Mouse (Mus musculus) heart, embryonic 14.5 days (tissue): ENCODE data around the gene Bmpr1a. TPM values are rescaled to one million over a fixed set of nuclear protein-coding genes. Genes with fewer than 3 reads are reported as not detected.

Experiments
- ATAC-seq: fragments of 200-750 bp; cut with Nextera tagmentation; 2 replicates; pipeline ENCODE4 v1.8.0; 2017; ENCODE audit warnings: low read depth, moderate TSS enrichment; ENCODE audit not compliant: insufficient number of reproducible peaks, insufficient read depth, low FRiP score
- H3K27ac ChIP-seq, 2 experiments: fragments of 200-500 bp in 1 of 2; fragments of 300-500 bp in 1 of 2; sonication (generic) in 1 of 2; replicated peaks in 1 of 2; 2 replicates each; pipeline ENCODE4 v1.5.1; 2012 to 2014; ENCODE audit warnings: low read depth in 2 of 2, low read length in 2 of 2, control low read depth in 1 of 2, mild to moderate bottlenecking in 1 of 2, mixed read lengths in 1 of 2; ENCODE audit not compliant: control insufficient read depth in 1 of 2, insufficient read depth in 1 of 2
- H3K27me3 ChIP-seq: fragments of 300-500 bp; sonication (generic); 2 replicates; pipeline ENCODE4 v1.6.1; 2014; ENCODE audit warnings: mild to moderate bottlenecking, low read length, control low read depth; ENCODE audit not compliant: control insufficient read depth, insufficient read depth
- H3K36me3 ChIP-seq: fragments of 300-500 bp; sonication (generic); 2 replicates; pipeline ENCODE4 v1.6.1; 2014; ENCODE audit warnings: mild to moderate bottlenecking, control low read depth, low read length, mixed read lengths; ENCODE audit not compliant: control insufficient read depth, insufficient read depth
- H3K4me1 ChIP-seq, 2 experiments: fragments of 200-500 bp in 1 of 2; fragments of 300-500 bp in 1 of 2; sonication (generic) in 1 of 2; 2 replicates each; pipeline ENCODE4 v1.6.1; 2012 to 2014; ENCODE audit warnings: low read length in 2 of 2, control low read depth in 1 of 2, mixed read lengths in 1 of 2; ENCODE audit not compliant: control insufficient read depth in 2 of 2, insufficient read depth in 2 of 2
- H3K4me2 ChIP-seq: fragments of 300-500 bp; sonication (generic); 2 replicates; pipeline ENCODE4 v1.6.1; 2014; ENCODE audit warnings: mild to moderate bottlenecking, low read length
- H3K4me3 ChIP-seq, 2 experiments: fragments of 200-500 bp in 1 of 2; fragments of 300-500 bp in 1 of 2; sonication (generic) in 1 of 2; 2 replicates each; pipeline ENCODE4 v1.5.1; 2012 to 2014; ENCODE audit warnings: low read length in 2 of 2, mild to moderate bottlenecking in 2 of 2, control low read depth in 1 of 2, low read depth in 1 of 2, moderate library complexity in 1 of 2; ENCODE audit not compliant: control insufficient read depth in 1 of 2, insufficient read depth in 1 of 2
- H3K9ac ChIP-seq: fragments of 300-500 bp; sonication (generic); 2 replicates; pipeline ENCODE4 v1.6.1; 2014; ENCODE audit warnings: mild to moderate bottlenecking, low read length
- H3K9me3 ChIP-seq: fragments of 300-500 bp; sonication (generic); 2 replicates; pipeline ENCODE4 v1.6.1; 2016; ENCODE audit warnings: low read length, control low read depth; ENCODE audit not compliant: control insufficient read depth
- WGBS: fragments of 180-500 bp; shearing (Covaris S2); extraction: QIAGEN DNeasy Blood & Tissue Kit; methylation state at CpG from one replicate; pipeline ENCODE4 v1.1.7; 2014; 5-methylcytosine and 5-hydroxymethylcytosine counted together
- polyA plus RNA-seq: library from polyadenylated mRNA; unstranded; fragments of >200 nt; fragmentation: Nextera tagmentation; extraction: Ambion mirVana; gene quantifications from 2 replicates; pipeline ENCODE4 v1.2.1, GENCODE M21; 2014

Gene Bmpr1a
- polyA plus RNA-seq, 1 experiment from 2014 or later = 49.0 TPM

DNA sequence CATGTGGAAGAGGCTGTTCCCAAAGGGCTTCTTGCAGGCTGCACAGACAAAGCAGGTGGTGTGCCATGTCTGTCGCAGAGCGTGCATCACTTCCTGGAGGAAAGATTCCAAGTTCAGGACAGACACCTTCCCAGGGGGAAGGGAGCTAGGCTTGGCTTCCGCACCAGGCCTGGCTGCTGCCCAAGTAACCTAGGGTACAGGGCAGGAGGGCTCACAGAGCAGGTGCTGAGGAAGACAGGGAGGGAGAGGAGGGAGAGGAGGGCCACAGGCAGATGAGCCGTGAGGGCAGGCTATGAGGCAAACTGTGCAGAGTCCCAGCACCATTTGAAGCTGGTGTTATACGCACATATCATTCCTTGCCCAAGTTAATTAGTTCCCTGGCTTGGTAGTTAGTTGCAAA, 38.8 kb upstream of the Bmpr1a start:
- Histone ChIP-seq H3K27me3 (peaks cover 4% of the 10 kb centered on the region; the same call in 1 of the 2 replicates), H3K27ac (no peak overlapping the region), H3K4me2 (no peak overlapping the region), H3K4me1 (peaks cover 26 to 43% of the 10 kb centered on the region in 2 experiments), H3K9me3 (no peaks in the 10 kb centered on the region), H3K36me3 (peaks cover 93% of the 10 kb centered on the region), H3K4me3 (no peak overlapping the region), H3K9ac (no peak overlapping the region)
- 79% methylated on average over 5 of the region's 5 CpGs for WGBS
- no peak for ATAC-seq

DNA sequence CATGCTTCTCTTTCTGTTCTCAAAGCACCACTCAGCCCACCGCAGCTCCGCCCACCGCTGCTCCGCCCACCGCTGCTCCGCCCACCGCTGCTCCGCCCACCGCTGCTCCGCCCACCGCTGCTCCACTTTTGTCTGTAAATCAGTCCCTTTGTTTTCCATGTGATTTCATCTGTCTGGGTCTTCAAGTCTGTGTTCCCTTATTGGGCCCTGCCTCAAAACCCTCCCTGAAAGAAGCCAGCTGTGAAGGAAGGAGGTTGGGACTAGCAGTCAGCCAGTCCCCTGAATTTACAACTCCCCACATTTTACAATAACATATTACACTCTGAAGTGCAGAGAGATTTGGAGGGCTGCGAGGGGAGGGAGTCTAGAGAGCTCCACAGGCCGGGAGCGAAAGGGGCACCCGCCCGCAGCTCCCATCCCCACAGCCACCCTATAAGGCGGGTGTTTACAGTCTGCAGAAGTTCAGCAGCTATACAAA, 37.6 kb upstream of the Bmpr1a start:
- peak overlapping the region in 1 of 2 experiments; percentile 47; a peak in 1 of 4 replicates for H3K27ac ChIP-seq
- 0 out of 2 replicates have a peak overlapping the region, but pooled peaks have one; percentile 16 for H3K4me2 ChIP-seq
- WGBS = 34% methylated on average over 17 of the region's 17 CpGs
- H3K9ac ChIP-seq = no peak overlapping the region
- H3K9me3 ChIP-seq = no peaks in the 10 kb centered on the region
- H3K36me3 ChIP-seq = peaks cover 93% of the 10 kb centered on the region
- ATAC-seq = no peak
- peaks cover 4% of the 10 kb centered on the region; the same call in 1 of the 2 replicates for H3K27me3 ChIP-seq
- no peak overlapping the region for H3K4me3 ChIP-seq
- H3K4me1 ChIP-seq = peaks cover 29 to 34% of the 10 kb centered on the region in 2 experiments

DNA sequence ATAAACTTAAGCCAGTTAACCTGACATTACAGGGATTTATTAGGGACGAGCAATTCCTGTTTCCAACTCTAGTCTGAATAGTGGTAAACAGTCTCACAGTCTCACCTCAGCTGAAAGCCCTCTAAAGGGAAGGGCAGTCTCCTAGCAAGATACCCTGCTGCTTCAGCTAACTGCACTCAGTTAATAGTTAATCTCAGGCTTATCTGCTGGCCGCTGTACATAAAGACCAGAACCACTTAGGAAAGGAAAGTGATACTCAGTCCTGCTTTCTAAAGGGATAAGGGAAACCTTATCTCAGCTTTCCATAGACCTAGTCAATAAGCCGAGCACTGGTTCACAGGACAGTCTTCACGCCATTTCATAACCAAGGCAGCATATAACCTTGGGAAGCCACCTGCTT, 32.7 kb upstream of the Bmpr1a start:
- Histone ChIP-seq H3K4me3 (no peak overlapping the region), H3K27me3 (no peaks in the 10 kb centered on the region), H3K9me3 (no peaks in the 10 kb centered on the region), H3K9ac (no peak overlapping the region), H3K36me3 (peaks cover 95% of the 10 kb centered on the region), H3K4me1 (peaks cover 6 to 7% of the 10 kb centered on the region in 2 experiments; a peak in 3 of 4 replicates), H3K27ac (0 out of 4 replicates have a peak overlapping the region, but pooled peaks of 1 of the 2 experiments have one; percentile 35), H3K4me2 (no peak overlapping the region)
- ATAC-seq = no peak
- WGBS = 25% methylated on average over 4 of the region's 4 CpGs

DNA sequence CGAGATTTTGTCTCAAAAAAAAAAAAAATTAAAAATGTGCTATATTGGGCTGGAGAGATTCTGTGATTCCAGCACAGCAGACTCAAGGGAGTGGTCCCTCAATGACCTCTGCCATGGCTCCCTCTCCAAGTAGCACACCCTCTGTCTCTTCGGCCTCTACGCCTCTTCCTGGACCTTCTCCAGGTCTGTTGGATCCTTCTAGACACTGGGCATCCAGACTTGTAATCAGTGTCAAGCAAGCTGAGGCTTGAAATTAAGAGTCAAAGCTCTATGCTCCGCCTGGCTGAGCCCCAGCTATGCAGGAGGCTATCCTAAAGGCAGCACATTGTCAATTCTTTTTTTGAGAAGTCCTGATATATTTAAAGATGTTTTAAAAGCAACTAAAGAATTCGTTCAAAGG, 30.4 kb upstream of the Bmpr1a start:
- Histone ChIP-seq H3K36me3 (peaks cover 85% of the 10 kb centered on the region), H3K4me1 (peaks cover 11 to 19% of the 10 kb centered on the region in 2 experiments)

DNA sequence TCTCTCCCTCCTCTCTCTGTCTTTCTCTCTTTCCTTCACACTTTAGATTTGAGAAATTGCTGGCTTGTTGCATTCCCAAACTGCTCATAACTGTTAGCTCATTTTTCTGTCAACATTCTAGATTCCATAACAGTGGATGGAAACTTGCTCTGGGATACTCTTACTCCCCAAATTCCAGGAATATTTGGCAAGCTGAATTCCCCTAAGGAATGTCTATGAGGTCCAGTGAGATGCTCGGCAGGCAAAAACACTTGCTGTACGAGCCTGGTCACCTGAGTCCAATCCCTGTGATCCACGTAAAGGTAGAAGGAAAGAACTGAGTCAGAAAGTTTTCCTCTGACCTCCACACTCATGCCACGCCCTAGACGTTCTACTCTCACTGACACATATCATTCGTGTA, 29.4 kb upstream of the Bmpr1a start:
- ATAC-seq = no peak
- Histone ChIP-seq H3K4me1 (peaks cover 15 to 23% of the 10 kb centered on the region in 2 experiments), H3K27me3 (no peaks in the 10 kb centered on the region; the same call in 1 of the 2 replicates), H3K36me3 (peaks cover 85% of the 10 kb centered on the region), H3K27ac (peak overlapping the region in 1 of 2 experiments; percentile 48; a peak in 2 of 4 replicates), H3K4me2 (no peak overlapping the region), H3K9ac (no peak overlapping the region), H3K4me3 (no peak overlapping the region), H3K9me3 (peaks cover 5% of the 10 kb centered on the region; the same call in 1 of the 2 replicates)
- 58% methylated on average over 6 of the region's 6 CpGs for WGBS

More for the DNA sequence above, 30.4 kb upstream of the Bmpr1a start:
- Histone ChIP-seq H3K27ac (no peak overlapping the region), H3K9me3 (peaks cover 5% of the 10 kb centered on the region; the same call in 1 of the 2 replicates), H3K9ac (no peak overlapping the region), H3K4me3 (no peak overlapping the region), H3K27me3 (no peaks in the 10 kb centered on the region; the same call in 1 of the 2 replicates), H3K4me2 (no peak overlapping the region)
- no peak for ATAC-seq
- 85% methylated on average over 5 of the region's 5 CpGs for WGBS

DNA sequence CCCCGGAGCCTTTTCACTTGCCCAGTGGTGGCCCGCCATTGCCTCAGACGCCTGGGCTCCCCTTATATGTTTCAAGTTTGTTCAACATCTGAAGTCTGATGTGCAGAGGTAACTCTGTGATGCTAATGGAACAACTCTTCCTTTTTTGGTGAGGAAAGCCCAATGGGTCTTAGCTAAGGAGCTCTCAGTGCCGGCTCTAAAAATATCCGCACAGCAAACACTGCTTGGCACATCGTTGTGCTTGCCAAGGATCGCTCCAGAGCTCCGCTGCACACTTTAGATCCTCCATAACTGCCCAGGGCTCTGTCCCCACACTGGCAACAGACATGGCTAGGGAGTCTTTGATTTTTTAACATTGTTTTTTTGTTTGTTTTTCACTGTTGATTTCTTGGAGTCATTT, 25.7 kb upstream of the Bmpr1a start:
- Histone ChIP-seq H3K9ac (peak overlapping the region; percentile 38; the same call in 1 of the 2 replicates), H3K36me3 (peaks cover 50% of the 10 kb centered on the region), H3K4me2 (no peak overlapping the region), H3K27ac (peak overlapping the region; percentile 80 to 85), H3K27me3 (no peaks in the 10 kb centered on the region; the same call in 1 of the 2 replicates), H3K9me3 (peaks cover 5% of the 10 kb centered on the region; the same call in 1 of the 2 replicates), H3K4me3 (no peak overlapping the region), H3K4me1 (peaks cover 11 to 23% of the 10 kb centered on the region in 2 experiments)
- 37% methylated on average over 8 of the region's 8 CpGs for WGBS
- peak; percentile 59 for ATAC-seq

DNA sequence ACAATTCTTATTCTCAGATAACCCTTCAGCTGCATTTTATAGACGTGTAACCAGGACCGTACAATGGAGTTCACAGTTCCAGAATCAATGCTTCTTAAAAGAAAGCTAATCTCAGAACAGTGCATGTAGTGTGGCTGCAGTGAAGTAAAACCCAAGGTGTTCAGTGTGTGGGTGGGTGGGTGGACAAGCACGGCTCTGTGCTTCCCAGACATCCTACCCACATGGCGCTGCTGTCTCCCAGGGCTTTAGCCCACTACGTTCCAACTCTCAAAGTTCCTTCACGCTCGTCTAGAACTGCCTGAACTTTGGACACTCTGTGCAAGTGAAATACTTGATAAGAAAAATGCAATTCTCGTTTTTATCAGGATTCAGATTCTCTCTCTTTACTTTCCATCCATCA, 19.6 kb upstream of the Bmpr1a start, which contains the start of gene 9230112D13Rik:
9230112D13Rik (minus strand) TSS at position 101 of the 400 bp plus-strand sequence.
- no peak for ATAC-seq
- H3K4me3 ChIP-seq = no peak within 1 kb of the TSS
- H3K9ac ChIP-seq = no peak within 1 kb of the TSS
- H3K4me2 ChIP-seq = no peak within 1 kb of the TSS
- peaks cover 4% of the 10 kb centered on the region for H3K36me3 ChIP-seq
- H3K4me1 ChIP-seq = peaks cover 4% of the 10 kb centered on the region in 2 experiments; a peak in 3 of 4 replicates
- WGBS = 83% methylated on average over 8 of the region's 8 CpGs
- H3K27me3 ChIP-seq = no peaks in the 10 kb centered on the region; the same call in 1 of the 2 replicates
- H3K27ac ChIP-seq = no peak within 1 kb of the TSS
- H3K9me3 ChIP-seq = no peaks in the 10 kb centered on the region
